Mouse (Mus musculus) splenic B cell, adult 2 months (primary cell): ENCODE data around the gene Adcy3.
"Not testable (repeated sequence)": the region's sequence is repeated elsewhere in the genome, so short reads cannot be mapped to it uniquely, and the experiment has no call there.

ENCODE experiments used
- DNase-seq: peaks from one replicate; pipeline ENCODE4 v3.0.0-alpha.2; 2011; ENCODE audit warnings: low read depth, low spot score
- H3K27me3 ChIP-seq: 2 replicates; pipeline ENCODE4 v1.6.1; 2012; ENCODE audit warnings: mild to moderate bottlenecking, low read length, moderate library complexity, mixed read lengths; ENCODE audit not compliant: control insufficient read depth, poor library complexity, insufficient read depth, severe bottlenecking
- H3K36me3 ChIP-seq: 2 replicates; pipeline ENCODE4 v1.6.1; 2012; ENCODE audit warnings: mild to moderate bottlenecking, low read length, moderate library complexity, mixed read lengths; ENCODE audit not compliant: control insufficient read depth, poor library complexity, insufficient read depth, severe bottlenecking

Gene Adcy3

DNA sequence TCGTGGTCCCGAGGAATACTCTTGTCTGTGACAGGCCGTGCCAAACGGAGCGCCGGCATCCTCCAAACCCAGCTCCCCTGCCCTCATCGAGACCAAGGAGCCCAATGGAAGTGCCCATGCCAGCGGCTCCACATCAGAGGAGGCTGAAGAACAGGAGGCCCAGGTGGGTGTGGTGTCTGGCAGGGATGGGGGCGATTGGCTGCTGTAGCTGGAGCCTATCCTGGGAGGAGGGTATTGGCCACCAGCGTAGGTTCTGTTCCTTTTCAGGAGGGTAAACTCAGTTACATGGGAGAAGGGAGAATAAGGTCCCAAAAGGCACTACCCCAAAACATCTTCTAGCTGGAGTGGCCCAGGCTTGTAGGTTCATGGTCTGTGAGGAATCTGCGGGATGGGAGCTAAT is 66.4 kb downstream of the Adcy3 start:
- DNase-seq: no peak
- H3K36me3 ChIP-seq: no peaks in the 10 kb centered on the region
- H3K27me3 ChIP-seq: no peaks in the 10 kb centered on the region

DNA sequence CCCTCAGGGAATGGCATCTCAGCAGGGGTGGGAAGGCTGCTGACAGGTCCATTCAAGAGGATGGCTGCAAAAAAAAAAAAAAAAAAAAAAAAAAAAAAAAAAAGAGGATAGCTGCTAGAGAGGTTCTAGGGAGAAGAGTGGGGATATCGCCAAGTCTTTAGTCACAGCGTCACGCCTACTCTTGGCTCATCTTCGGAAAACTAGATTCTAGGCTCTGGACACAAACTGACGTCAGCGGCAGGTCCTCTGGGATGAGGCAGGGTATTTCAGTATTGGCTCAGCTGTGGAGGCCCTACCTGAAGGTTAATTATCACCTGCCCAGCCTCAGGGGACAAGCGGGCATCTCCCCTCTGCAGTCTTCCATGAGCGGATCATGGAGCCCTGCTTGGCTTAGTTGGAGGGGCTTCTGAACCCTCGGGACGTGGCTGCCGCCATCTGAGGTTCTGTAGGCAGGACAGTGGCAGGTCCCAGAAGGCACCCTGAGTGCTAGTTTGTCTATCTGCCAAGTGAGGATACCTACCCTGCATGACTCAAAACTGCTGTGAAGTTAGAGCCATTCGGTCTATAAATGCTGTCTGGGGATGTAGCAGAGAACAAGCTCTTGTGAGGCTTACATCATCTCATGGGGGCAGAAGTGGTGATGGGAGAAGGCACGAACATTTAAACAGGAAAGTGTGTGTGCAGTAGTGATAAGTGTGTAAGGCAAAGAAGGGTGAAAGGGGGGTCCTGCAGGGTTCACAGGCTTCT is 68.7 kb downstream of the Adcy3 start:
- Histone ChIP-seq H3K27me3 (no peaks in the 10 kb centered on the region), H3K36me3 (no peaks in the 10 kb centered on the region)
- DNase-seq: no peak

DNA sequence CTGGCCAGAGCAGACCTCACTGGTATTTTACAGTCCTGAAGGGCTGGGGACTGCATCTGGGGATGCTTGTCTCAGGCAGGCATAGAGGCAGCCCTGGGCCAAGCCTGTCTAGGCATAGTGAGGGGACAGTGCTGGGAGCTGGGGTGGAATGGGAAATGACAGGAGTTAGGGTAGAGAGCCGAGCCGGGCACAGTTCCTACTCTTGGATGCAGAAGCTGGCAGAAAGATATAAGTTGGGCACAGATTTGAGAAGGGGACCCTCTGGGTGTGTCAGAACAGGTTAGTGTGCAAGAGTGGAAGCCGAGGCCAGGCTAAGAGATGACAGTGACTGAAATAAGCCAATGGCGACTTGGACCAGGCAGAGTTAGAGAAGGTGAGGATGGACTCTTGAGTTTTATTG is 69.3 kb downstream of the Adcy3 start:
- no peaks in the 10 kb centered on the region for H3K36me3 ChIP-seq
- no peak for DNase-seq
- H3K27me3 ChIP-seq: no peaks in the 10 kb centered on the region

DNA sequence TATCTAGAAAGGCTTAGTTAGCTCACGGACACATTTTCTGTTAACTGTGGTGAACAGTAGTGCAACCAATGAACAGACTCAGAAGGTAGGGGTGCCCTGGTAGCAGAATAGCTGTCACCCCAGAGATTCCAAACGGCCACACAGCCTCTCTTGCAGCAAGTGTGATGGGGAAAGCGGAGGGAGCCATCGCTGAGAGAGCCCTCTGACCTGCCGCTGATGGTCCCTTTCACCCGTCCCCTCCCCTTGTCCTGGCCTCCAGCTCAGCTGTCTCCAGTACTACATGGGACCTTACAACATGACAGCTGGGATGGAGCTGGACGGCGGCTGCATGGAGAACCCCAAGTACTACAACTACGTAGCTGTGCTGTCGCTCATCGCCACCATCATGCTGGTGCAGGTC is 73.2 kb downstream of the Adcy3 start:
- Histone ChIP-seq H3K36me3 (no peaks in the 10 kb centered on the region), H3K27me3 (no peaks in the 10 kb centered on the region)
- no peak for DNase-seq

DNA sequence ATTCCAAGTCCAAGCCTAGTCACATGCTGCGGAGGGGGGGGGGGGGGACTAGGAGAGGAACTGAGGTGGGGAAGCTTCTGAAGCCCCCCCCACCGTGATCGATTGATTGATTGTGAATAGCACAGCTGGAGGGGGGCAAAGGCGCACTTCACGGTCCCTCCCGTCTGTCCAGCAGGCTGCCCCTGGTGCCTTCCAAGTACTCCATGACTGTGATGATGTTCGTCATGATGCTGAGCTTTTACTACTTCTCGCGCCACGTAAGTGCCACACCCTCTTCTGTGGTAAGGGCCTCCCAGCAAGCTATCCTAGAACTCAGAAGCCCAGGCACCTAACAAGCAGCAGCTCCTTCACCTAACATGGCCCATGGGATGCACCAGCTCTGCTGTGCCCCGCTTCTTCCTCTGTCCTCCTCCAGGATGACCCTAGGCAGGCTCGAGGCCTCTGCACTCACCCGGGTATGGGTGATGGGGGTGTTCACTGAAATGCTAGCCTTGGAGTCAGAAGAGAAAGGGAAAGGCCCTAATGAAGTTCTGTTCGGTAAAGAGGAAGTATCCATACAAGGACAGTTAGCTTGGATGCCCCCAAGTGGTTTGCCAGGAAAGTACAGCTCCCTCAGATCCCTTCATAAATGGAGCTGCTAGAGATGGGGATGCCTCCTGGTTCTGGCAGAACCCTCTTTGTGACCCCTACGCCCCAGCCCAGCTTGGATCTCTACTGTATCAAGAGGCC is 75.7 kb downstream of the Adcy3 start:
- Histone ChIP-seq H3K36me3 (peaks cover 2% of the 10 kb centered on the region), H3K27me3 (no peaks in the 10 kb centered on the region)
- peak; percentile 78 for DNase-seq

DNA sequence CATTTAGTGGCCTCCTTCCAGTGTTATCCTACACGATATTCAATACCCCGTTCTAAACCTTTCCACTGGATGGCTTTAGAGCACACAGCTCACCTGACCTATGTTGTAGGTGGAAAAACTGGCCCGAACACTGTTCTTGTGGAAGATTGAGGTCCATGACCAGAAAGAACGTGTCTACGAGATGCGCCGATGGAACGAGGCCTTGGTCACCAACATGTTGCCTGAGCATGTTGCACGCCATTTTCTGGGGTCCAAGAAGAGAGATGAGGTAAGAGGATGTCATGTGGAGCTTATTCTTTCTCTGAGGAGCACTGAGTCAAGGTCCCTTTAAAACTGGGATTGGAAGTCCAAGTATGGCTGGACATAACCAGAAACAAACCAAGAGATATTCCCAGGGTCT is 76.3 kb downstream of the Adcy3 start:
- no peaks in the 10 kb centered on the region for H3K27me3 ChIP-seq
- no peak for DNase-seq
- H3K36me3 ChIP-seq: peaks cover 2% of the 10 kb centered on the region

DNA sequence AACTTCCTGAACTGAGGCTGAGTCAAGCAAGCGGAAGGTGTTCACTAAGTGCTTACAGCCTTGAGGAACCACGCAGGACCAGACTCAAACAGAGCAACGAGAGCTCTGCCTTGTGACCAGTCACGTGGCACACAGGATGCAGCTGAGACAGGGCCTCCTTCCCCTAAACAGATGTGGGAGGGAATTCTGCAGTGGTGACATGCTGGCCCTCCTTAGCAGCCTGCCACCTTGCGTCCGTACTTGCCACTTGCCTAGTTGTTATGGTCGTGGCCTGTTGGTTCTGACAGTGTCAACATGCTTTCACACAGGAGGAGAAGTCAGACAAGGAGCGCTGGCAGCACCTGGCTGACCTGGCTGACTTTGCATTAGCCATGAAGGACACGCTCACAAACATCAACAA is 78.3 kb downstream of the Adcy3 start:
- Histone ChIP-seq H3K36me3 (peaks cover 2% of the 10 kb centered on the region), H3K27me3 (no peaks in the 10 kb centered on the region)
- DNase-seq: peak; percentile 85

DNA sequence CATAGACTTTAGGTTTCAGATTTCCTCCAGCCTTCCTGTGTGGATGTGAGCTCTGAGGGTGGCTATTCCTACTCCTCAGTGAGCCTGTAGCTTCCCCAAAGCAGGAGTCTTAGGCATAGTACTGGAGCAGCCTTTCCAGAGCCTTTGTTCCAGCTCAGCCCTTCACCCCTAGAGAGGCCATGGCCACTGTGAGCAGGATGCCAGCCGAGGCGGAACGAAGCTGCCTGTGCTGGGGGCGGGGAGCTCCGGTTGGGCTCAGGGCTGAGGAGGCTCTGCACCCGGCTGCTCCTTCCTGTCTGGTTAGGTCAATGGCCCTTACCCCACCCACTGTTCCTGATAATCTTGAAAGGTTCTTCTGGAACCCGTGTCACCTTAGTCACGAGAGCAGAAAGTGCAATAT is 80.0 kb downstream of the Adcy3 start:
- Histone ChIP-seq H3K27me3 (no peaks in the 10 kb centered on the region), H3K36me3 (peaks cover 2% of the 10 kb centered on the region)
- DNase-seq: no peak

DNA sequence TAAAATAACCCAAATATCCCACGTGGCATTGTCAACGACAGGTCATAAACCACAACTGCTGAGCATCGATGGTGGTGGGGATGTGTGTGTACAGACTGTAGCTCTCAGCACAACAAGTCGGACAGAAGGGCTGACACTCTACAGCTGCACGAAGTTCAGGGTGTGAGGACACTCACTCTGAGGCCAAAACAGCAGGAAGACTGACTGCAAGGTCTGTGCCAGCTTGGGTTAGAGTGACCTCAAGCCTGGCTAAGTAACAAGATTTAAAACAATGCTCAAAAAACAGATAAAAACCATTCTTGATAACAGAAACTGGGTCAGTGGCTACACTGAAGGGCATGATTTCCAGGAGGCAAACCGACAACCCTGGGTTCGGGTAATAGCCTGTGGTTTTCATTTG is 97.3 kb downstream of the Adcy3 start:
- no peak for DNase-seq
- peaks cover 3% of the 10 kb centered on the region for H3K36me3 ChIP-seq
- H3K27me3 ChIP-seq: no peaks in the 10 kb centered on the region

DNA sequence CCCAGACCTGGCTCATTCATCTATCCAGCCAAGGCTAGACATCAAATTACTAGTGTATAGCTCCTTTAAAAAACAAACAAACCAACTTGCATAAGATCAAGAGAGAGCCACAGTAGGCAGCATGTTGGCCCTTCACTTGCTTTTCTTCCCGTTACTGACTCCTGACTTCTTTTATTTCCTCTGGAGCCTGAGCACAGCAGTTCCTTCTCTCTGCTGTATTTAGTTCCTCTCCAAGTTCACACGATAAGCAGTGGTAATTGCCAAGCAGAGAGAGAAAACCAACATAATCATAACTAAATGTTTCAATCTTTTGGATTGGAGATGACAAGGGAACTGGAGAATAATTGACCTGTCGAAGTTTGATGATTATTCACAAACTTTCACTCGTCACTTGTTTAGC is 99.9 kb downstream of the Adcy3 start:
- Histone ChIP-seq H3K36me3 (peaks cover 3% of the 10 kb centered on the region), H3K27me3 (no peaks in the 10 kb centered on the region)
- DNase-seq: no peak

DNA sequence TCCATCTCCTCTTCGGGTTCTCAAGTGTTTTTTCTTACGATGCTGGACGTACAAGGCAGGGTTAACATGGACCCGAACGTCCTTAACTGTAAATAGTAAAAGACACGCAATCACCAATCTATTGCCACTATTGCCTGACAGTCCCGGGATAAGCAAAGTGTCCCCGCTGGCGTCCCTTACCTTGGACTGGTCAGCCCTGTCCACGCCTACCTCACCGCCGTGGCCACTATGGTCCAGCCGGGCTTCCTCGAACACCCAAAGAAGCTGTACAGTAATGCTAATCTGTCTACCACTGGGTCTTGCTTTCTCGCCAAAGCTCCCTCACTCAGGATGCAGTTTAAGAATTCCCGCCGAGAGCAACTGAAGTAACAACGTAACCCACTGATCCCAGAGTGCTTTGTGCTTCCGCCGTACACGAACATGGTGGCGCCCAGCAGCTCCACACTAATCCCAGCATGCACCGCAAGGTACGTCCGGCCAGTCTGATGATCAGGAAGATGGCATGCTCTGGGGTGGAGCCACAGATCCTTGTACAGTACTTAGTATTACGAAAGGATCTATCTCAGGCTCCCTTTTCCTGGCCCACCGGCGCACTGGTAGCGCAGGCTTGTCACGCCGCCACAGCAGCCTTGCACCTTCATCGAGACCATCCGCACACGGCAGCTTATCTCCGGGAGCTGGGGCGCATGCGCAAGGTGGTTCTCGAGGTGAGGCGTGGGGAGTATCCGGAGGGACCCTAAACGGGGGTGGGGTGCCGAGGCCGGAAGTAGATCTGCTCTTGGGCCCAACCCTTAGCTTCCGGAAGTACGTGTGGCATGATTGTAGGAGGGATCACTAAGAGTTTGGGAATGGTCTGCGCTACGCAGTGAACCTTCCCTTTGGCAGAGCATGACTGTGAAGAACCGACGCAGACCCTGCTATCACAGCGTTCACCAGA is 100.9 kb downstream of the Adcy3 start, which contains the start of the genes Ptrhd1 and Cenpo:
Gene Ptrhd1 (plus strand): TSS at position 456 of the 937 bp plus-strand sequence.
Gene Cenpo (minus strand): TSS at position 723 of the 937 bp plus-strand sequence.
- Histone ChIP-seq H3K27me3 (no peaks in the 10 kb centered on the region), H3K36me3 (no peaks in the 10 kb centered on the region)
- peak; percentile 97 for DNase-seq

DNA sequence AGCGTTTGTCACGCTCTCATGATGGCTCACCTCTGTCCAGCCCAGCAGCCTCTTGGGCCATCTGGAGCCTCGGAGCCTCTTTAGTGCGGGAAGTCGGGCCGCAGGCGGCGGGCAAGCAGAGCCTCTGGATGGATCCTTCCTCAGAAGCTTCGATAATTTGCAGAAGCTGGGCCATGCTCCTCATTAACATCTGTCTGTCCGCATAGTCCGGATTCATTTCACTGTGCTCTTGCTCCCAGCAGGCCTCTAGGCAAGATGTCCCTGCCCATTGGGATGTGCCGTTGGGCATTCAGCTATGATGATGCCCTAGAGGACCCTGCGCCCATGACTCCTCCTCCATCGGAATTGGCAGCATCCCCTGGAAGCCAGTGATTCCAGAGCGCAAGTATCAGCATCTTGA is 104.6 kb downstream of the Adcy3 start:
- DNase-seq: no peak
- H3K27me3 ChIP-seq: no peaks in the 10 kb centered on the region
- no peaks in the 10 kb centered on the region for H3K36me3 ChIP-seq

DNA sequence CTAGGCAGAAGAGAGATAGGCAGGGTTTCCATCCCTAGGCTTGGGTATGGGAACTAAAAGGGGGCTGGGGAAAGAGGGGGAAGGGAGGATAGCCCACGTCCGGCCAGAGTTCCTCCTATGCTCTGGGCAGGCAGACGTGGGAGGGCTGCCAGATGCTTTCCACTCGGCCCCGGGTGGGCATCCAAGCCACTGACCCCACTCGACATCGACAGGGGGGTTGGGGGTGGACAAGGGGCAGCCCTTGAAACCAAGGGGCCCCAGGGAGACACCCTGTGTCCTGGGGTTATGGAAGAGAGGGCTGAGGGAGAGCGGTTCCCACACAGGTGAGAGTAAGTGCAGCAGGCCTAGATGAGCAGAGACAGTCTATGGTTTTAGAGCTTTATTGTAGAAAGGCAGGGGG is 107.4 kb downstream of the Adcy3 start:
- H3K36me3 ChIP-seq, H3K27me3 ChIP-seq, DNase-seq: not testable (repeated sequence)

DNA sequence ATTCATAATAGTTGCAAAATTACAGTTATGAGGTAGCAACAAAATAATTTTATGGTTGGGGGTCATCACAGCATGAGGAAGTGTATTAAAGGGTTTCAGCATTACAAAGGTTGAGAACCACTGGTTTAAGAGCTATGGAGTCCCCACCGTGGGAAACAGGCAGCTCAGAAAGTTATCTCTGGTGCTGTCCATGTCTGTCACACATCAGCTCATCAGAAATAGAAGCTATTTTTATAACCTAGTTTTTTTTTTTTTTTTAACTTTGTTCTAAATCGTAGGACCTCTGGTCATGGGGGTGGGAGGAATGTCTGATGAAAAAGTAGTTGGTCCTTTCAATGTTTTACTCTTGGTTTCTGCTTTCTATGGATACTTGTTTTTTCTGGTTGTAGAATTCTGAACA is 110.9 kb downstream of the Adcy3 start:
- peaks cover 9% of the 10 kb centered on the region; the same call in 1 of the 2 replicates for H3K36me3 ChIP-seq
- DNase-seq: no peak
- no peaks in the 10 kb centered on the region for H3K27me3 ChIP-seq
